Mouse (Mus musculus) thymus, postnatal 25 days (tissue): ENCODE measurements around the gene Arid1b.

Source experiments
- DNase-seq: peaks from one replicate; pipeline ENCODE4 v3.0.0; 2022

Arid1b gene

DNA sequence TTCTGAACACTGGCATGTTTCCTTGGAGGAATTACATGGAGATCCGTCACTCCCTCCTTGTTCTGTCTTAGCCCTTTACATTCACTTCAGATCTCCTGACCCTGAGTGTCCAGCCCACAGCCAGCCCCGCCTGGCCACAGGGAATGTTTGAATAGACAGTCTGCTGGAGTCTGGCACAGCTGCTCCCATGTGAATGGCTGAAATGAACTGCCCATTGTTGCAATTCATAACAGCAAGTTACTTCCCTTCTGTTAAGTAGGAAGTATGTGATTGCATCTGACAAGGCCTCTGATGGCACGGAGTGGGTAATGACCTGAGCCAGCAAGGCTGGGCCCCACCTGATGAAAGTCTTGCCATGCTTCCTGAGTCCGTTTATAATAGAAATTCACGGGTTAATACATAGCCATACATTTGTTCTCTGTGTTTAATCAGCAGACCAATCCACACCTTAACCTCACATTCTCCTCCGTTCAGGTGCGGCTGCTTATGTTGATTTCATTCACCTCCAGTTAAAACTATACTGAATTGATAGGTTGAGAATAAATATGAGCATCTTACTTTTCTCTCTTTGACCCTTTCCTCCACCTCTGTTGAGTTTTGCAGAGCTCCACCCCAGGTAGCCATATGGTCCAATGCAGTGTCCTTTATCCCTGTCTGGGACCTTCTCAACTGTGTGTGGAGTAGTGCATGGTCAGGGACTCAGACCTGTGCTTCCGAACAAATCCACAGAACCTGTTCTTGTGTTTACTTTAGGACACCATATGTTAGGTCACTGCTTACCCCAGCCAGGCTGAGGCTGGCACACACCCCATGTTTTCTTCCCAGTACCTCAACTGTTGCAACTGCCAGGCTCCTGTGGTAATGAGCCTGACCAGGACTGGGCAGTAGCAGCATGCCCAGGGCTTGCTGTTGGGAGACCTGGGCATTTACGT is 299.8 kb downstream of the Arid1b start:
- no peak for DNase-seq

DNA sequence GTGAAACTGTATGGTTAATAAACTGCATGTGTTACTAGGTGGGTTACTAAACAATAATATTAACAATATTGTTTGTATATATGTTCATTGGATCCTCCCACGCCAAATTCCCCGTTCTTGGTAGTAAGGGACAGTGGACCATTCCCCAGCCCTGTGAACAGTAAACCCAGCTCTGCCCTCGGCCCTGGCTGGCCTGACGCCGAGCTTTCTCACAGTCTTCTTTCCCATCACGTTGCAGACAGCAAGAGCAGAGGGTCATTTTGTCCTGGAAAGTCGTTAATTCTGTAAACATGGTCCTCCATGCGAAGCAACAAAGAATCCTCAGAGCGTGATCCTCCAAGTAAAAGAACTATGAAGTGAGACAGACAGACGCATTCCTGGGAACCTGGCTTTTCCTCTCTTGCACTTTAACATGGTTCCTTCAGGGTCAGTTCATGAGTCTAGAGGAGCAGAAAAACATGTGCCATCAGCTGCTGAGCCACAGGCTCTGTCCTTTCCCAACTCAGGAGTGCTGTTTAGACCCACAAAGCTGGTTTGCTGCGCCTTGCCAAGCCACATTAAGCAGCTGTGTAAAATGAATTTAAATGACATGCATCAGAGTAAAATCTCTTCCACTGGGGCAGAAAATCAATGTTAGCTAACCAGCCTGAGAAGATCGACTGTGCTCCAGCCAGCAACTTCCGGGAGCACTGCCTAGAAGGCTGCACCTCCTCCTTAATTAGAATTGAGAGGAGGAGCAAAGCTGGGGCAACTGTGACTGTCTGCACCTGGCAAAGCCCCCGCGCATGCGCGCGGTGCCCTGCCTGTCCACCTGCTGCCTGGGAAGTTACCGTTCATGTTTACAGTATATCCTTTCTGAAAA is 301.2 kb downstream of the Arid1b start:
- DNase-seq = peak; percentile 92

DNA sequence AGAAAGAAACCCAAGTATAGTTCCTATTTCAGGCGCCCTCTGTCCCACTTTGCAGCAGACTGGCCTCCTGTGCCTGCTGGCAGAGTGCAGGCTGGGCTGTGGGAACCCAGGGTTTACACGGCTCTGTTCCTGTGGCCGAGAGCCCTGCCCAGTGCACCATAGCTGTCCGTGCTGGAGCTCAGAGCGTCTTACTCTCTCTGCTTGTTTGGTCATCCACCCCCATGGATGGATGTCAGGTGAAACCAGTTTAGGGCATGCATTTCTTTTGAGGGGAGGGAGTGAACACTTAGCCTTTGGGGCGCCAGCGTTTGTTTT is 301.8 kb downstream of the Arid1b start:
- DNase-seq = no peak

DNA sequence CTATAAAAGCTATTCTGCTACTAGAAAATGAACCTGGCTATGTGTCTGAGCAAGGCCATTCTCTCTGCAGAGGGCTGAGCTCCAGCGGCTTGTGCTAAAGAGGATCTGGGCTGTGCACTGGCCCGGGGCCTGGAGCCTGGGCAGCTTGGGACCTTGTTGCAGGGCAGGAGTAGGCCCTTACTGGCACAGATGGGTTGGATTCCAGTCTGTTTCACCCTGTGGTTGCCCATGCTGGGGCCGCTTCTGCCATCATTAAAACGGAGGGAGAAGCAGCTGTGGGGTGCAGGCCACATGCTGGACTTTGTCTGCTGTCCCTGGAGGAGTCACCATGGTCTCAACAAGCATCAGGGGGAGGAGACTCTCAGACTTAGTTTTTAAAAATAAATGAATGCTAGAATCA is 303.4 kb downstream of the Arid1b start:
- DNase-seq = no peak

DNA sequence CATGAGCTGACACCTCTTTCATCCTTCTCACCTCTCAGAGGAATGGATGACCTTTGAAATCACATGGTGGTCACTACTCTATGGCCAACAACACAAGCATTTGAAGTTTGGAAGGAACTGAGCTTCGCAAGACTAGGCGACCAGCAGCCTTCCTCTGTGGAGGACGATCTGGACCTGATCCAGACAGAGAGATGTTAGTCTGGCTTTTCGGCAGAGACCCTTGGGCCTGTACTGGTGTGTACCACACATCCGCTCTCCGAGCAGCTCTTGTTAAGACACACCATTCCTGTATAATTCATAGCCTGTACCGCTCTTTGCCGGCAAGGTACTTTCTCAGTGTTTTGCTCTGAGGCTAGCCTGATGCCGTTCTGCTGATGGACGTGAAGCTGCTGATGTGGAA is 303.9 kb downstream of the Arid1b start:
- no peak for DNase-seq

DNA sequence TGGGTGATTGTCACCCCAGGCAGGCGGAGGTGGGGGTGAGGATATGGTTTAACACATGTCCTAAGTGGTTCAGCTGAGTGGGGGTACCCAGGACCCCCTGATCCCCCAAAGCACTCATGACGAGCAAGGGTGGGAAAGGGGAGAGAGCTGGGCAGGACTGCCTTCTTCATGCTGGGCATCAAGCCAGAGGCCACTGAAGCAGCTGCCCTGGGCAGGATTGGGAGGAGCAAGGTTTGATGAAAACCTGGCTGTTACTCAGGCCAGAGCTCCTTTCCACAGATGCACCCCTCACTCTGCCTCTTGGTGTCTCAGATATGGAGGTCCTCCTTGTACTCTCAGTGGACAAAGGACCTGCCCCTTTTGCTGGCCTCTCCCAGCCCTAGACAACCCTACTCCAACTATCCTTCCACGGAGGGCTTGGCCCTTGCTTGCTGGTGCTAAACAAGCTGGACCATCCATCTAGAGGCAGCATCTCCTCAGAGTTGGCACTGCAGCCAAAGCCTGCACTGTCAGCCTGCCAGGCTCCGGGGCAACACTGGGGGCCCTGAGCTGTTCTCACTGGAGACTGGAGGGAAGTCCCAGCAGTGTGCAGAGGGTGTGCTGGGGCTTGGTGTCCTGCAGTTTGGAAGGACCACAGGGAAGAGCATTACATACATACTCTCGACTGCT is 304.9 kb downstream of the Arid1b start:
- DNase-seq = no peak

DNA sequence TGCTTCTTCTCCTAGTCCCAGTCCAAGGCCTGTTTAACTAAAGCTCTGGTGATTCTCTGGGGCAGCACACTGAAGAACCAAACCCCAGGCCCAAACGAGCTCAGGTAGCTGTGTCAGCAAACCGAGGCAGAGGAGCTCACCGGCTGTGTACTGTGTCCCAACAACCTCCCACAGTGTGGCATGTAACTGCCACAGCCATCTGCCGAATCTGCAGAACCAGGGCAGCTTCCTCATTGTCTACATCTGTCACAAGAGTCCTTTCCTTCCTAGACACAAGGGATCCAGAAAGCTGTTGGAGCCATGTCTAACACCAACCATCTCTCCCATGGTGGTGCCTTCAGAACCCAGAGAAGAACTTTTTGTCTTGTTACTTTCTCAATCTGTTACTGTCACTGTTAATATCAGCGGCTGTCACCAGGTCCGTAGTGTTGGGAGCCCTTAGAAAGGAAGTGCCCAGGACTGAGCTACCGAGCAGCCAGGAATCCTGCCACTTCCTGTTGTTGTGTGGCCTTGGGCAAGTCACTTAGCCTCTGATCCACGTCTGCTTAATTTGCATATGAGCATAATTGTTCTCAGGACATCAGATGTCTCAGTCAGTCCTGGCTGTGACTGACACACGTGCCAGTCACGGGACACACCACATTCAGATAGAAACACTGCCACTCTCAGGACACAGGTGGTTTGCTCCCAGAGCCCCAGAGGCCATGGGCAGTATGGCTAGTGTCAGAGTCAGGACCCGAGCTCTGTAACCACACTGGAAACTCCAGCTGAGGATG is 309.0 kb downstream of the Arid1b start:
- DNase-seq = no peak

DNA sequence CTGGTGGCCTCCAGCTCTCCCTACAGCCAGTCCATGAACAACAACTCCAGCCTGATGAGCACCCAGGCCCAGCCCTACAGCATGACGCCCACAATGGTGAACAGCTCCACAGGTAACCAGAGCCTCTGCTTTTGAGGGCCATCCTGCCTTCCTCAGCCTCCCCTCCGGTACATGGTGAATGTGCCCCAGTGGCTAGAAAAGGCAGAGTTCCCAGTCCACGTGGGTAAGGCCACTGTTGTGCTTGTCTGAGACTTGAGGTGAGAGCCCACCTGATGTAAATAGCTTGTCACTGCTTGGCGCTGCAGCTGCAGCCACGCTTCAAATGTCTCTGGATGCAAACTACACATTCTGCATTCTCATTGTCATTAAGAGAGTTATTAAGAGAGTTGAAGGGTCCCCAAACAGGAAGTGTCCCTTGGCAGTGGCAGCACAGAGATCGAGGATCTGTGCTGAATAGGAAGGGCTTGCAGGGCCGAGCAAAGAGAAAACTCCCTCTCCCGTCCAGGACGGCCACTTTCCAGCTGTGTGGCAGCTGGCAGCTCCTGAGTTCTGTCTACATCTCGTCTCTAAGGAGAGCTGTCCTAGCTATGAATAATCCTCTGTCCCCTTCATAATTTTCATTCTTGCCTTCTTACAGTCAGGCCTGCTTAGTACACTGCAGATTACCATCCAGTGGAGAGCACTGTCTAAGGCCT is 311.8 kb downstream of the Arid1b start:
- DNase-seq = no peak

DNA sequence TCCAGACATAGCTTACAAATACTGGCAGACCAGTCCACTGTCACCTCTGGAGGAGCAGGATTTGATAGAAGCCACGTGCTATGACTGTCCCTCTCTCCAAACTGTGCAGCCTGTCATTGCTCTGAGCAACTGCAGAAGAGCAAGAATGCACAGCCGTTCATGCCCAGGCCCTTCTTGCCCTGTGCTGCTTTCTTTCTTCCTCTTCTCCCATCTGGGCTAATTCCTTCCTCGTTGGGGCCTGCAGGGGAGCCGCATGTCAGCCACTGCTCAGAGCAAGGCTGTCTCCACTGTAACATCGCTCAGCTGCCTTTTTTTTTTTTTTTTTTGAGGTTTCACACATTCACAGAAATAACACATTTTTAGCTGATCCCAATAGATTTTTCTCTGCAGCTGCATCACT is 315.8 kb downstream of the Arid1b start:
- no peak for DNase-seq

DNA sequence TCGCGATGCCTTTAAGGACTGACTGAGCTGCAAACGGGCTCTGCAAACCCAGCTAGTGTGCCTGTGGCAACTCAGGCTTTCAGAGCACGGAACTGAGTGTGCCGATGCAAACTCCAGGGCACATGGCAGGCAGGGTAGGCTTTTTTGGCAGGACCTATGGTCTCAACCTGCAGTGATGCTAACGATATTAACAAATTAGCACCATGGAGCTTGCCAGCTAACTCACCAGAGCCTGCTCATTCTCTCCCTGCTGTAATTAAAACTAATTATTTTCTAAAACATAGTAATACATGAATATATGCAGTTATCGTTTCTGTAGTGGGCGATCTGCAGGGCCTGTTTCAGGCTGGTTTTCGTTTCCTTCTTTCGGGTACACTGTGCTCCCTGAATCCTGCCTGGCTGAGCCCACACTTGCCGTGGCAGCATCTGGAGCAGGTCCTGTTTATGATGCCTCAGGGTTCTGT is 316.3 kb downstream of the Arid1b start:
- DNase-seq = no peak

DNA sequence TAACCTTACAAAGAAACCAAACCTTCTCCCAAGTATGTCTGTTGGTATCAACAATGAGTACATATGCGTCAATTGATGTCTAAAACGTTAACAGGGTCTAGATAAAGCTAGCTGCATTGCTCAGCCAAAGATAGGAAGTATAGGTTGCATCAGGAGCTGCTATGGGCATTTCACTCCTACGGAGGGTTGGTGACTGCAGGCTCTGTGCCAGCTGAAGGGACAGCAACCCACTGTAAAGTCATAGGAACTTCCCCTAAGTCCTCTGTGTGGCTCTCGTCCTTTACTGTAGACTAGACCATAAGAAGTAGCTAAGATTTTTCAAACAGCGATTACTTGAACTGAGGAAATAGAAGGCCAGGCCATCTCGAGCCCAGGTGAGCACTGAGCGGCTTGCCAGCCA is 316.9 kb downstream of the Arid1b start:
- DNase-seq = no peak

DNA sequence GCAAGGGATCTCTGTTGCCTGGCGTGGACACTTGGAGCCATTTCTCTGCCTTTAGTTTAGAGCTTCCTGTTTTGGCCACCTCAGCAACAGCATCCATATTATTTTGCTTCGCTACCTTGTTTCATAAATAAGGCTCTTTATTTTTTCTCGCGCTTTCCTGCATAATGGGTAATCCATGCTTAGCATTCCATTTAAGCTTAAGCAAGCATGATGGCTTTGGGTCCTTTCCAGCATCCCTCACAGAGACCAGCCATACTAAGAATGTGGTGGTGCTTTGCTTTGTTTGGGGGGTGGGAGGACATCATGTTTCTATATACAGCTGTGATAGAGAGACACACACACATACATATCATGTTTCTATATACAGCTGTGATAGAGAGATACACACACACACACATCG is 318.2 kb downstream of the Arid1b start:
- no peak for DNase-seq

DNA sequence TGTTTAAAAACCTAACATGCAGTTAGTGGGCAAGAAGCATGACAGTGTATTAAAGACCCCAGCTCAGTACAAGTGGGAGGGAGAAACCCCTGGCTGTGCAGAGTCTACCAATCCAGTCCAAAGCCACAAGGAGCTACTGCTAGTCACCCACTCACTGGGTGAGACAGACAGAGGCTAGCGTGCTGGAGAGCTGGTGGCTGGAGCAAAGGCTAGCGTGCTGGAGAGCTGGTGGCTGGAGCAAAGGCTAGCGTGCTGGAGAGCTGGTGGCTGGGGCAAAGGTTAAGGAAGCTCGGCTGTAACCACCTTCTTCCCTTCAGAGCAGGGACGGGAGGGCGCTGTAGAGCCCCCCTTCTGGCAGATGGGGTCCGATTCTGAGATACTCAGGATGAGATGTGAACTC is 320.6 kb downstream of the Arid1b start:
- no peak for DNase-seq

DNA sequence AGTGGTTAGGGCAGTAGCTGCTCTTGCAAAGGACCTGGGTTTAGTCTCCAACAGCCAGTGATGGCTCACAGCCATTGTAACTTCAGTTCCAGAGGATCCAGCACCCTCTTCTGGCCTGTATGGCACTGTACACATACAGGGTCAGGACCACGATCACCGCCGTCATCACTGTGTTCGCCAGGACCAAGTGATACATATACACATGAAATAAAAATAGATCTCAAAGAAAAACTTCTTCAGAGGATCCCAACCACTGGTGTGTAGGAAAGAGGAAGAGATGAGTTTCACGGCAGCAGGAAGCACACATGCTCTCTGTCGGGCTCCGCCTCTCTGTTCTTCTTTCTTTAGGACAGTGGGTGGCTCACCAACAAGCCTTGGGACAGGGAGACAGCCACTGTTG is 322.4 kb downstream of the Arid1b start:
- DNase-seq = no peak

DNA sequence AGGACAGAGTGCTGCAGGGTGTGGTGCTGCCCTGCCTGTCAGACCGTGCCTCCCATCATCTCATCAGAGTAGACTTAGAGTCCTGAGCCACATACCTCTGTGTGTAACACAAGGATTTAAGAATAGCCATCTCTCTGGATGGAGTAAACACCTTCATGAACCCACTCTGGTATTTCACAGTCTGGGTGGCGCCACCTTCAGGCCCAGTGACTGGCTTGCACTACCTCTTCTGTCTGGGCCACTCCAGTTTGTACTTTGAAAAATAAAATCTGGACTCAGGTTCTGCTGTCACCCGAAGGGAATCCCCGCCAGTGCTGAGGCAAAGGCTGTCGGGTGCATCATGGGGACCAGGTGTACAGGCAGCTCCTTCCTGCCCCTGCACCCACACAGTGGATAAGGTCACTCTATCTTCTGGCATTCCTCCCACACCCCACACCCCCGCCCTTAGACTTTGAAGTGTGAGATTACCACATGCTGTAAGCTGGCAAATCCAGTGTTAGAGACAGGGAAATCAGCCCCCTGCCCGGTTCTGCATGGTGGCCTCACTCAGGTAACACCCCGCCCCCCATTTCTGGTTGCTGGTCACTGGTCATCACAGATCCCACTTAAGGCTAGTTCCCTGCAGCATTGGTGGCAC is 327.6 kb downstream of the Arid1b start:
- DNase-seq = no peak

DNA sequence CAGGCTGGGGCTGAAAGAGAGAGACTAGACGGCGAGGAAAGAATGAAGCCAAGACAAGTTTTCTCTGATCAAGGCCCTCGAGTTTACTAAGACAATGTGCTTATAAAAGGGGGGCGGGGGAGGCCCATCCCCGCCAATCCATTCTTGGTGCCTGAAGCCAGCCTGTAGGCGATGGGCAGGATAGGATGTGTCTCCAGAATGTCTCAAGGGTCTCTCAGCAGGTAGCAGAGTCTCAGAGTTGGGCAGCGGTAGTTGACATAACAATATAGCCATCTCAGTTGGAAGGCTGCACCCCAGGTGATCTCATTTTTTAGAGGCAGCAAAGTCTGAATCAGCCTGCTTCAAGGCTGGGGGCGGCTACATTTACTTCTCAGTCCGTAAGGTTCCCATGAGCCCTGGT is 328.5 kb downstream of the Arid1b start:
- no peak for DNase-seq

DNA sequence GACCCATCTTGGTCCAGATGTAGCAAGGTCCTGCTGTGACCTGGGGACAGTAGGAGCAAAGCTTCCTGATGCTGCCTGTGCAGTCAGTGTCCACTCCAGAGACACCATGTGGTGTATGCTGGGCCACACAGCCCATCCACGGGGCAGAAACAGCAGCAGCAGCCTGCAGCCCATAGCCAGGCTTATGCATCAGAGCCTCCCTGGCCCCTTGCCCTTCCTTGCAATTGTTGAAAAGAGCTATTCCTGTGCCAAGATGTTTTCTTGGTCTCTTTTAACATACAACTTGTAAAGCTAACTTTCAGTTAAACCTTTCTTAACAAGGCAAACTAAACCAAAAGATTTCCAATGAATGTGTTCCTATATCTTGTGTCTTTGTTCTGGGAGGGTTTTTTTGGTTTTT is 329.6 kb downstream of the Arid1b start:
- no peak for DNase-seq

DNA sequence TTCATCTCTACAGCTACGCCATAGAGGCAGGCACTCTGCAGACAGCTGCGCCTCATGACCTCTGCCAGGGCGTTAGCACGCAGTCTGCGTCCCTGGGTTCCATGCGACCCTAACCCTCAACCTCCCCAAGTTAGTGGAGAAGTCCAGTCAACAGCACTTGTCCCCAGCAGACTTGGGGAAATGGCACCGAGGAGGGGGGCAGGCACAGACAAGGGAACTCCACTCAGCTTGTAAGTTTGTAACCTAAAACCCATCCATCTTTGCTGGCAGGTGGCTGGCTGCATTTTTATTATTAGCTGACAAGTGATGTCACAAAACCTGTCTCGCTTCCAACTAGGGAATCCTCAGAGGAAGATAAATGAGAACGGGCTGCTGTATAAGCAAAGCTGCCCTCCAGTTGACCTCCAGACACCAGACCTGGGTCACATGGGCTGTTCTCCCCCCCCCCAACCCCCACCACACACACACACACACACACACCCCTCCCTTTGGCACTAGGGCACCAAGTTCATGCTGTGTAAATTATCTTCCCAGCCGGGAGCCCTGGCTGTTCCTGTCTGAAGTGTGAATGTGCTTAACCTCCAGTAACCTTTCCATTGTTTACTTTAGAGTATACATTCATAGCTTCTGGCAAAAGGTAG is 330.2 kb downstream of the Arid1b start:
- DNase-seq = no peak

DNA sequence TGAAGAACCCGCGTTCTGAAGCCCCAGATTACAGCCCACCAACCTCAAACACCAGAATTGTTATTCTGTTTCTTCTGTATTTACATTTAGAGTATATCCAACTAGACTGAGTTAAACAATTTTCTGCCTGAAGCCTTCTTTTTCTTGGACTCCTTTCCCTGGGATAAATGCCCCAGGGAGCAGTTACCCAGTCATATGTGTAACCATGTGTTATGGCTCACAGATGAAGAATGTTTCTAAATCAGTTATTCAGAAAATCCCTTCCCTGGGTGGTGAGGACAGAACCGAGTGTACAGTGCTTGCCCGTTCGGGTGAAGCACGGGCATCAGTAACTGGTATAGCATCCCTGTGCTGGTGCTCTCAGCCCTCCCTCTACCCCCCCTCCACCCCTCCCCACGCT is 332.6 kb downstream of the Arid1b start:
- DNase-seq = no peak

DNA sequence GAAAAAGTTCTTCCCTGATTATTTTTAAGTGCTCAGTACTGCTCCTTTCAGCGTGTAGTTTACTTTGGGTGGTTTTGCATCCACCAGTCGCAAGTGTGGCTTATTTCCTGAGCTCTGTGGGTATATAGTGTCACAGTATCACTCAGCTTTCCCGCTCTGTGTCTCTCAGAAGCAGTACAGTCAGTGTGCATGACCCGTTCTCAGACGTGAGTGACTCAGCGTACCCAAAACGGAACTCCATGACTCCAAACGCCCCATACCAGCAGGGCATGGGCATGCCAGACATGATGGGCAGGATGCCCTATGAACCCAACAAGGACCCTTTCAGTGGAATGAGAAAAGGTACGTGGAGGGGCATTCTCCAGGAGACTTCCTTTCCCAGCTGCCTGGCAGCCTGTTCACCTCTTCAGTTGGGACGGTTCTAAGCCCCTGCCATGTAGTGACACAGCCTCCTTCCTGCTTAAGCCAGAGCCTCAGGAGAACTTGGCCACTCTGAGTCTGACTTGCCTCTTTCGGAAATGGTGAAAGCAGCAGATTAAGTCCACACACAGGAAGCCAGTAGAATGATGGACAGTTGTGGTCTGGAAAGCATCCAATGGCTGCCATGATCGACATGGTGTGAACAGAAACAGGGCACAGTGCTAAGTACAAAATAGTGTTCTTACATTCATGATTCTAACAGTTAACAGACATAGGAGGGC is 333.5 kb downstream of the Arid1b start:
- no peak for DNase-seq
